Mouse (Mus musculus): Measurements from ENCODE around the gene Vmn1r155.
"Not testable (repeated sequence)": the region's sequence is repeated elsewhere in the genome, so short reads cannot be mapped to it uniquely, and the experiment has no call there.

GRCm38 (mm10) chr7:22692217-22692616 lies 34.4 kb downstream of the Vmn1r155 start, which contains the start of gene Gm8693:
- TF ChIP-seq CTCF (IDR thresholded peaks at IDR 0.05; ENCODE audit: low read depth, low read length); POLR2A (IDR thresholded peaks at IDR 0.05; ENCODE audit: borderline replicate concordance, low read depth, low read length): not testable (repeated sequence)
